Mouse (Mus musculus) C2C12 (cell line): ENCODE measurements at regions not wholly inside any gene's neighbourhood (a gene's known extent, or its start where the extent isn't known, plus 50 kb on each side); places are given as distances from the start of the nearest gene placed in this dataset.

Source experiments
- CTCF ChIP-seq: IDR thresholded peaks from one replicate; pipeline ENCODE4 v1.5.1; 2011; ENCODE audit not compliant: control insufficient read depth, insufficient read depth, insufficient read length
- MAX ChIP-seq: IDR thresholded peaks from one replicate; pipeline ENCODE4 v1.6.1; 2011; ENCODE audit warnings: mild to moderate bottlenecking, control low read depth

DNA sequence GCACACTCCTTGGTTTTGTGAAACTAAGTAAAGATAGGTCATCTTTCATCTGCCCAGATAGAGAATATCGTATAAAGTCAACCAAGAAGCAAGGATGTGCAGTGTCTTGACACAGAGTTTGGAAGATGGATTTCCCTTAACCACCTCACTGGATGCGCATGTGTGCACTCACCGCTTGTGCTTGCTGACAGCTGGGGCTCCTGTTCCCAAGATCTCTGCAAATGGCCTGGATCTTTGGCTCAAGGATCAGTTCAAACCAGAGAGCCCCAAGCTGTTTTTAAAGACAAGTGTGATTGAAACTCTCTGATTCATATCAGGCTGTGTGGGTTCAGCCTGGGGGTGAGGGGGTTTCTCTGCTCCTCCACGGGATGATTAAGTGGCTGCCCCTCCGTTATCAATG lies 288.6 kb upstream of the Lyplal1 start:
- no peak for TF ChIP-seq MAX
- no peak for TF ChIP-seq CTCF
